Mouse (Mus musculus) spleen, adult 12 weeks (tissue): ENCODE results near the gene Caprin2.
A peak's percentile ranks its signal among the peaks of the same experiment; 100 is the strongest.
"Not testable (repeated sequence)": the region's sequence is repeated elsewhere in the genome, so short reads cannot be mapped to it uniquely, and the experiment has no call there.

ENCODE experiments used
- DNase-seq: peaks from one replicate; pipeline ENCODE4 v3.0.0; 2022; ENCODE audit warnings: low spot score

Caprin2 gene

DNA sequence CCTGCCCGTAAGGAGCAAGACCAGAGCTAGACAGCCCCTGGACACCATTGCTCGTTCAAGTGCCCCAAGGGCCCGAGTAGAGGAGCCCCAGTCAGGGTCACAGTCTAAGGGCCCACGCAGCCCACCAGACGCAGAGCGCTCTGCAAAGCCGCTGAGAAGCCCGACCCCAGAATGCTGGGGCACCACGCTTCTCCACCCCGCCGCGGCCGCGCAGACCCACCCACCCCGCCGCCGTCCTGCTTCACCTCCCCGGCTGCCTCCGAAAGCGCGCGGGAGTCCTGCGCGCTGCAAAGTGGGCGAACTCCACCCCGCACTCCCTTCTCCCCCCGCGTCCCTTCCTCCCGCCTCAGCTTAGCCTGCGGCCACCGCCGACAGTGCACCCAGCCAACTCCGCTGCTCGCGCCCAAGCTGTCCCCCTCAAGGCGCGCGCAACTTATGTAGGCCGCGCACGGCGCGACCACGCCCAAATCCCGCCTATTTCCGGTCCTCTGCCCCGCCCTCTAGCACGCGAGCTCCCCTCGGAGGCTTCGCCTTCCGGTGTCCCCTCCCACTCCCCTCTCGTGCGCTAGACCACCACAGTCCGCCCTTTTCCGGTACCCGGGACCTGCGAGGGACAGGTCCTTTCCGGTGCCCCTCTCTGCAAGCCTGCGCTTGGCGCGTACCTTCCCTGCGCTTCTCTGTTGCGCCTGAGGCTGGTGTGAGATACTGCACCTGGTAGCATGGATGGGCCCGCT lies at the start of gene Caprin2:
Caprin2 (minus strand) TSS at position 465 of the 734 bp plus-strand sequence.
- DNase-seq = peak; percentile 91

- peak; percentile 54 for DNase-seq
These were observed 48.9 kb upstream of the Caprin2 start for GRCm38 (mm10) chr6:148944767-148945508.

- DNase-seq = no peak
These were observed 48.3 kb upstream of the Caprin2 start for GRCm38 (mm10) chr6:148944344-148944766.

DNA sequence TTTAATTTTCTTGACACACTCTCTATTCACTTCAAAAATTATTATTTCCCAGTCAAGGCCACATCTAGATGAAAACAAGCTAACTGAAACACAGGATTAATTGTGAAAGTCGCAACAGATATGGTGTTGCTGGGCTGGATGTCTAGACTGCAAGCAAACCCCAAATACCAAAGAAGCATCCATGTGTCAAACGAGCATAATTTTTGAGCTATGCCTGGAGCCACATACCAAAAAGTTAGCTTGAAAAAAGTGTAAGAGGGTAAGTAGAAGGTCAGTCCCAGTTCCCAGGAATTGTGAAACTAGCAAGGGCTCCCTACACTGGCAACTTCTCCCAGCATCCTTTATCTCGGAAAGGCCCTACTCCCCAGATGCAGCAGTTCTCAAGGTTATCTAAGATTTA lies 47.7 kb upstream of the Caprin2 start:
- no peak for DNase-seq

- no peak for DNase-seq
These were observed 46.4 kb upstream of the Caprin2 start for GRCm38 (mm10) chr6:148942406-148942805.

DNA sequence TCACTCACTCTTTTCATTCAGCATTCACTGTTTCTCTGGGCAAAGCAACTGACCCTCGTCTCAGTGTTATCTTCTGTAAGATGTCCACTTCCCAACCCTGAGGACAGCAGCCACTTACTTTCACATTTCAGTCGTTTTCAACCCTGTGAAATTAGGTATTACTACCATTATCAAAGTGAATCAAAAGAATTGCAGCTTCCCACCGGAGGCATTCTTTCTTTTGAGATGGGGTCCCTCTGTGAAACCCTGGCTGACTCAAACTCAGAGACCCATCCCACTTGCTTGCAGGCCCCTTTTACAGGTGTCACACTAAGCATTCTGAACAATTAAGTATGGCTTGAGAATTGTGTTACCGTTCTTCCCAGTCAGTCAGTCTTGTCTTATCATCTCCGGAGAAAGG lies 45.8 kb upstream of the Caprin2 start:
- DNase-seq = no peak

- not testable (repeated sequence) for DNase-seq
These were observed 44.3 kb upstream of the Caprin2 start for GRCm38 (mm10) chr6:148940383-148940782.

DNA sequence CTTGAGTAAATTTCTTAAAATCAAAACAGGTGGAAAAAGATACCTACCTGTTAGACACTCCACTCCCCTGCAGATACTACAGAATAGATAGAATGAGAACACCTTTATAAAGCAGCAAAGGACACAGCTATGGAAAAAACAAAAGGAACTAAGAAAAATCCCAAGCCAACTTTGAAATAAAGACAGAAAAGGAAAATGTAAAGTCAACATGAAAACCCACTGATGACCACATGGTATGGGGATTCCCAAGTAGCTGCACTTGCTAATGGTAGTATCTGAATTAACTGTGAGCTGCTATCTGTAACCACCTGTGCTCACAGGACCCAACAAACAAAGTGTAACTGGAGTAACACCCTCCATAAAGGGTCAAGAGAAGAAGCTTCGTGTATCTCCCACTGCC lies 41.7 kb upstream of the Caprin2 start:
- no peak for DNase-seq

GRCm38 (mm10) chr6:148934961-148935590 lies 39.0 kb upstream of the Caprin2 start:
- DNase-seq = no peak

- no peak for DNase-seq
These were observed 35.2 kb upstream of the Caprin2 start for GRCm38 (mm10) chr6:148931281-148931680.

DNA sequence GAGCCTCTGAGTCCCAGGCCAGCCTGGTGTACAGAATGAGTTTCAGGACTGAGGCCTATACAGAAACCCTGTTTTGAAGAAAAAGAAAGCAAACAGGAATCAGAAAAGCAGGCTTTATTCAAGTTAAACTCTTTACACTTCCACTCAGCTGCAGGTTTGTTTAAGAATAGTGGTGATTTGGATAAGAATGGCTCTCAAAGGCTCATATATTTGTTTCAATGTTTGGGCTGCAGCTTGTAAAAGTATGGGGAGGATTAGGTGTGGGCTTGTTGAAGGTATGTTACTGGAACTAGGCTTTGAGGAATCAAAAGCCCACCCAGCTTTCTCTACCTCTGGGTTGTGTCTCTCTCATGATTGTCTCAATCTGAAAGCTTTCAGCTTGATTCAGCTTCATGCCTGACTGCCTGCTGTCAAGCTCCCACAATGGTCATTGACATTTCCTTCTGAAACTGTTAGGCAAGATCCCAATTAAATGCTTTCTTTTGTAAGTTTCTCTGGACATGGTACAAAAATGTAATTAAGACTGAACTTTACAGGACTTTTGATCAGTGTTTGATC lies 22.9 kb upstream of the Caprin2 start:
- no peak for DNase-seq

DNA sequence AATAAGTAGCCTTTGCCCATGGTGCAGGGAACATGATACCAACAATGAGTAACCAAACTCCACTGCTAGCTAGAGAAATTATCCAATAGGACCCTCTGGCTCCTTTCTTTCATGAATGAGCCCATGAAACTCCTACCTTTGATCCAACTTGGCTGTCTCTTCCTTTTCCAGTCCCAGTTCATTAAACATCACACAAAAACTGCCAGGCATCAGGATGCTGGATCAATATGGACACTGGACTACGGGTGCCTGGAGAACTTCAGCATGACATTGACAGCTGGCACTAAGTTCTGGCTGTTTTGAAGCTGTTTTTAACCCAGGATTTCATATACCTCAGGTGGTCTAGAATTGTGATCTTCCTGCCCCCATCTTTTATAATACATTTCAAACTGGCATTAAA lies 21.6 kb upstream of the Caprin2 start:
- DNase-seq = no peak

DNA sequence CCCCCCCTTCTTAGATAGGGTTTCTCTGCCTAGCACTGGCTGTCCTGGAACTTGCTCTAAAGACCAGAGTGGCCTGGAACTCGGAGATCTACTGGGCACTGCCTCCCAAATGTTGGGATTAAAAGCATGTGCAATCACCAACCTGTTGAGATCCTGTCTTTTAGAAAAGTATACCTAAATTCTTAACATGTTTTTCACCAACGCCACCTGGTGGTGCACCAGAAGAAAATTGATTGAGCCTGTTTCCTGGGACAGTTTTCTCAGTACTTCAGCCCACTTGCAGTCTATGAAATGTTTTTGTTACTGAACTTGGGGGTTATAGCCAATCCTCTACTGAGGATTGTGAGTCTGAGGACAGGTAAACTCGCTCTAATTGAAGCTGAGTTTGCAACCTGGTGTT lies 20.8 kb upstream of the Caprin2 start:
- no peak for DNase-seq

DNA sequence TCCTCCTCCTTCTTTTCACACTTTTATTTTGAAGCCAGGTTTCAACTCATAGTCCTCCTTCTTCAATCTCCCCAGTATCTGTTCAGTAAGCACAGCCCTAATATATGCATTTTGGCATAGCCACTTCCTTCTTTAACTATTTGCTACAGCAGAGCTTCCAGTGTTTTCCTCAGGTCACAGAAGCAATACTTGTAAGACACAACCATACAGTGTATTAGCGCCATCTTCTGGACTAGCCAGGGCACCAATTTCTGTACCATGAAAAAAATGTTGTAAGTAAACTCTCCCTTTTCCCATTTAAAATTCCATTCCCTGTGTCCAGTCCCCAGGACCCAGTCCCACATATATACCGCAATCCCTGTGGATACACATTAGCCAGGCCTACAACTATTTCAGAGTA lies 17.9 kb upstream of the Caprin2 start:
- DNase-seq = no peak

DNA sequence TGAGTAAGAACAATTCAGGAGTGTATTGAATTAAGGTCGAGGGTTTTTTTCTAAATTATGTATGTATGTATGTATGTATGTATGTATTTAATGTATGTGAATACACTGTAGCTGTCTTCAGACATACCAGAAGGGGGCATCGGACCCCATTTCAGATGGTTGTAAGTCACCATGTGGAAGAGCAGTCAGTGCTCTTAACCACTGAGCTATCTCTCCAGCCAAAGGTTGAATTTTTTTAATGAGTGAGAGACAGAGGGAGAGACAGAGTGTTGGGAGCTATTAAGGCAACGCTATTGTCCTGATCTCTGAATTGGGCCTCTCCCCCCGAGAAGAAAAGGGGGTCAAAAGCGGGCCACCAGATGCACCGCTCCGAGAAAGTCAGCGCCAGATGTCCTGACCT lies 15.9 kb upstream of the Caprin2 start:
- DNase-seq = not testable (repeated sequence)

- DNase-seq = no peak
These were observed 10.9 kb upstream of the Caprin2 start for GRCm38 (mm10) chr6:148906958-148907357.

GRCm38 (mm10) chr6:148902728-148903127 lies 6.7 kb upstream of the Caprin2 start:
- no peak for DNase-seq

DNA sequence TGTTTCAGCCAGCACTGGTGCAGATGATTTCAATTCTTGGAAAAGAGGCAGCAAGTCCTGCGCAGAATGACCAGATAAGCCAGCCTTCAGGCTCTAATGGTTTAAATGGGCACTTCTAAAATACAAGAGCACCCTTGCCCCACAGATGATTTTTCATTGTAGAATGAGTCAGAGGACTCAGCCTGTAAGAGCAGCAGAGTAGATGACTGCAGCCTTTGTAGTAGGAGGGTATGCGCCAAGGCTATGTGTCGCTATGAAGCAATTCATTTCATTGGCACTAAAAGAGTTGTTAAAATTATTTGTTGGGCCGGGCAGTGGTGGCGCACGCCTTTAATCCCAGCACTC lies 442 bp upstream of the Caprin2 start:
- no peak for DNase-seq

GRCm38 (mm10) chr6:148894888-148895772 lies 907 bp downstream of the Caprin2 start:
- DNase-seq = peak; percentile 9

- DNase-seq = no peak
These were observed 22.1 kb downstream of the Caprin2 start for GRCm38 (mm10) chr6:148873911-148874310.

GRCm38 (mm10) chr6:148845629-148846028 lies 50.4 kb downstream of the Caprin2 start:
- no peak for DNase-seq

- no peak for DNase-seq
These were observed 54.3 kb downstream of the Caprin2 start for GRCm38 (mm10) chr6:148841760-148842159.
